Mouse (Mus musculus) kidney, postnatal 0 days (tissue): ENCODE results near the gene Gm12184. TPM values are rescaled to one million over a fixed set of nuclear protein-coding genes. Genes with fewer than 3 reads are reported as not detected.
A peak's percentile ranks its signal among the peaks of the same experiment; 100 is the strongest.

ENCODE experiments used
- ATAC-seq: fragments of 200-750 bp; cut with Nextera tagmentation; replicated peaks from 2 replicates; pipeline ENCODE4 v1.8.0; 2017; ENCODE audit warnings: low read depth, moderate number of reproducible peaks, moderate TSS enrichment, moderate library complexity; ENCODE audit not compliant: low FRiP score
- DNase-seq: peaks from one replicate; pipeline ENCODE4 v3.0.0-alpha.2; 2016; ENCODE audit warnings: low spot score
- H3K27ac ChIP-seq: fragments of 300-500 bp; sonication (generic); 2 replicates; pipeline ENCODE4 v1.5.1; 2014; ENCODE audit warnings: mild to moderate bottlenecking
- H3K27me3 ChIP-seq: fragments of 300-500 bp; sonication (generic); 2 replicates; pipeline ENCODE4 v1.6.1; 2014; ENCODE audit warnings: low read length, mixed read lengths; ENCODE audit not compliant: insufficient read depth
- H3K36me3 ChIP-seq: fragments of 300-500 bp; sonication (generic); 2 replicates; pipeline ENCODE4 v1.6.1; 2014; ENCODE audit warnings: low read length, mixed read lengths; ENCODE audit not compliant: insufficient read depth
- H3K4me1 ChIP-seq: fragments of 300-500 bp; sonication (generic); replicated peaks from 2 replicates; pipeline ENCODE4 v1.6.1; 2014; ENCODE audit warnings: antibody characterized with exemption, low read length, mixed read lengths; ENCODE audit not compliant: insufficient read depth
- H3K4me2 ChIP-seq: fragments of 300-500 bp; sonication (generic); 2 replicates; pipeline ENCODE4 v1.6.1; 2014; ENCODE audit warnings: mild to moderate bottlenecking, low read length, moderate library complexity, mixed read lengths
- H3K4me3 ChIP-seq: fragments of 300-500 bp; sonication (generic); replicated peaks from 2 replicates; pipeline ENCODE4 v1.5.1; 2014; ENCODE audit warnings: low read depth, low read length
- H3K9ac ChIP-seq: fragments of 300-500 bp; sonication (generic); 2 replicates; pipeline ENCODE4 v1.6.1; 2014; ENCODE audit warnings: low read depth, low read length
- H3K9me3 ChIP-seq: fragments of 300-500 bp; sonication (generic); replicated peaks from 2 replicates; pipeline ENCODE4 v1.6.1; 2016; ENCODE audit warnings: low read length, inconsistent platforms, mixed read lengths
- CTCF ChIP-seq: IDR thresholded peaks from 2 replicates; pipeline ENCODE4 v1.5.1; 2016; ENCODE audit warnings: antibody characterized with exemption, low read depth, mild to moderate bottlenecking, moderate library complexity
- WGBS: fragments of 180-500 bp; shearing (Covaris S2); extraction: QIAGEN DNeasy Blood & Tissue Kit; methylation state at CpG from one replicate; pipeline ENCODE4 v1.1.7; 2014; 5-methylcytosine and 5-hydroxymethylcytosine counted together
- polyA plus RNA-seq: library from polyadenylated mRNA; unstranded; fragments of >200 nt; fragmentation: Nextera tagmentation; extraction: Ambion mirVana; gene quantifications from 2 replicates; pipeline ENCODE4 v1.2.1, GENCODE M21; 2015

Gm12184 gene
- polyA plus RNA-seq, 1 experiment from 2014 or later, result 10.3 TPM

- no peak overlapping the region for H3K4me2 ChIP-seq
- DNase-seq (no peak), ATAC-seq (no peak)
- H3K36me3 ChIP-seq, result peaks cover 24% of the 10 kb centered on the region
- no peak for TF ChIP-seq CTCF
- H3K4me1 ChIP-seq, result peaks cover 3% of the 10 kb centered on the region; the same call in 1 of the 2 replicates
- H3K9ac ChIP-seq, result no peak overlapping the region
- no peaks in the 10 kb centered on the region for H3K9me3 ChIP-seq
- H3K27ac ChIP-seq, result no peak overlapping the region
- 70% methylated on average over 1 of the region's 1 CpGs for WGBS
- no peak overlapping the region for H3K4me3 ChIP-seq
- H3K27me3 ChIP-seq, result no peaks in the 10 kb centered on the region
These were observed 36.4 kb upstream of the Gm12184 start for GRCm38 (mm10) chr11:48862784-48863319.

GRCm38 (mm10) chr11:48859014-48859413, 32.6 kb upstream of the Gm12184 start:
- WGBS, result 0% methylated on average over 6 of the region's 6 CpGs
- 0 out of 2 replicates have a peak overlapping the region, but pooled peaks have one; percentile 71 for H3K4me3 ChIP-seq
- no peak overlapping the region for H3K9ac ChIP-seq
- no peaks in the 10 kb centered on the region for H3K9me3 ChIP-seq
- no peaks in the 10 kb centered on the region for H3K36me3 ChIP-seq
- no peaks in the 10 kb centered on the region for H3K27me3 ChIP-seq
- no peaks in the 10 kb centered on the region for H3K4me1 ChIP-seq
- DNase-seq (peak; percentile 88), ATAC-seq (no peak)
- H3K27ac ChIP-seq, result no peak overlapping the region
- TF ChIP-seq CTCF, result peak; percentile 88
- H3K4me2 ChIP-seq, result peak overlapping the region; percentile 88

DNA sequence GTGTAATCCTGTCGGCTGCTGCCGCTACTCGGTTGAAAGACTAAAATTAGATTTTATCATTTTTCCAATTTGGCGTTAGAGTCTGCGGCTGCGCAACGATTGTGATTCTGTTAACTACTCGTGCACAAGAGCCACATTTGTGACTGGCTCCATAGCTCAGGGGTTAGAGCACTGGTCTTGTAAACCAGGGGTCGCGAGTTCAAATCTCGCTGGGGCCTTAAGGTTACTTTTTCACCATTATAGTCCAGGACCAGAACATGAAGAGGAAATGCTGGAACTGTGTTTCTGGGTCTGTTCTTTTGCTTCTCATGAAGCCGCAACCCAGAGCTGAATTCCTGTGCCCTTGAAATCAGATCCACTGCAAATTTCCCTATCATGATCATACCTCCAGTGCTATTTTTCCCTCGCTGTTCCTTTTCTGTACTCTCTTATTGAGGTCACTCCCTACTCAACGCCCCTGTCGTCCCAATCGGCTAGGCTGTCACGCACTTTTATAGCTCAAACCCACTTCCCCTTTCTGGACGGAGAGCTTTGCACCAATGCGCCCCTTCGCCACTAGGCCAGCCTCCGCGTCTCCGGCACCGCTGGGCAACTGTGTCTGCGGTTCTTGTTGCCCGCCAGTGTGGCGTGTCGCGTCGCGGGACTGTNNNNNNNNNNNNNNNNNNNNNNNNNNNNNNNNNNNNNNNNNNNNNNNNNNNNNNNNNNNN, 27.2 kb upstream of the Gm12184 start:
- Histone ChIP-seq H3K27ac (peak overlapping the region; percentile 51; the same call in 1 of the 2 replicates), H3K36me3 (no peaks in the 10 kb centered on the region), H3K9me3 (no peaks in the 10 kb centered on the region), H3K27me3 (no peaks in the 10 kb centered on the region), H3K4me1 (no peaks in the 10 kb centered on the region), H3K4me2 (peak overlapping the region; percentile 88), H3K4me3 (peak overlapping the region; percentile 51), H3K9ac (peak overlapping the region; percentile 50; the same call in 1 of the 2 replicates)
- WGBS, result under 1% methylated on average over 31 of the region's 31 CpGs
- ATAC-seq (peak; percentile 25; the same call in 1 of the 2 replicates), DNase-seq (peak; percentile 72)
- TF ChIP-seq CTCF, result peak; percentile 28; the same call in 1 of the 2 replicates

DNA sequence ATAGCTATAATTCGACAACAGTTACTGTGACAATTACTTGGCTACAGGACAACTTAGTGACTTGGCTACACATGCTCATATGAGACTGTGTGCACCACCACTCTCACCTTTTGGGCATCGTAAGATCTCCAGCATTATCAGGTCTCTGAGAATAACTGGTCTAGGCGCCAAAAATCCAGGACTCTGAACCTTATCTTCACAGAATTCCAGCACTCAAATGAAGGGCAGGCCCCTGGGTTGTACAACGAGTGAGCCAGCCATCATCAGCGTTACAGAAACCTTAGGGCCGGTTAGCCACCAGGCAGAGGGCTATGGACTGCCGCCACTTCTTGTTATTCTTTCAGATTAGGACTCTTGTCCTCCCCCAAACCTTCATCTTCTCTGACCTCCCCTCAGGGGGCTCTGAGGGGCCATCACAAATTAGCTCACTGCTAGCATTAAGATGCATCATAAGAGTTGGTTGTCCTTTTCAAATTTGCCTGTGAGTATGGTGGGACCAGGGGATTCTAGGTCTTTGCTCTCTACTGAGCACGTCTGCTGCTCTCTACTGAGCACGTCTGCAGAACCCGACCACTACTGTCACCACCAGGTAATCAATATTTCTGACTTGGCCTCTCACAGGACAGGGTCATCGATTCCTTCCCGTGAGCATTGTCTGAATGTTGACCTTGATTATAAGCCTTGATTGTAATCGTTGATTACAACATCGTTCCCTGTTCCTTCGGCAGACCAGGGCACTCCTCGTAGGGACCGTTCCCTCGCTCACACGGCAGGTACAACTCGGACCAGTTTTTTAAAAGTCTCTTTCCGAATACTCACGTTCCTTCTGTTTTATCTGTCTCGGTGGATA, 26.4 kb upstream of the Gm12184 start:
- DNase-seq (no peak), ATAC-seq (no peak)
- no peaks in the 10 kb centered on the region for H3K4me1 ChIP-seq
- H3K36me3 ChIP-seq, result no peaks in the 10 kb centered on the region
- no peaks in the 10 kb centered on the region for H3K27me3 ChIP-seq
- H3K27ac ChIP-seq, result no peak overlapping the region
- no peaks in the 10 kb centered on the region for H3K9me3 ChIP-seq
- TF ChIP-seq CTCF, result no peak
- peak overlapping the region; percentile 88 for H3K4me2 ChIP-seq
- WGBS, result 8% methylated on average over 23 of the region's 23 CpGs
- peak overlapping the region; percentile 51 for H3K4me3 ChIP-seq
- H3K9ac ChIP-seq, result peak overlapping the region; percentile 50; the same call in 1 of the 2 replicates

GRCm38 (mm10) chr11:48852190-48852589, 25.7 kb upstream of the Gm12184 start:
- Histone ChIP-seq H3K4me3 (no peak overlapping the region), H3K4me2 (no peak overlapping the region), H3K27ac (no peak overlapping the region), H3K9ac (no peak overlapping the region), H3K27me3 (no peaks in the 10 kb centered on the region), H3K4me1 (no peaks in the 10 kb centered on the region), H3K36me3 (no peaks in the 10 kb centered on the region), H3K9me3 (no peaks in the 10 kb centered on the region)
- DNase-seq, result no peak
- WGBS, result 83% methylated on average over 4 of the region's 4 CpGs
- no peak for TF ChIP-seq CTCF
- no peak for ATAC-seq
